Mouse (Mus musculus) midbrain, embryonic 14.5 days (tissue): ENCODE results near the gene Tmprss7. TPM values are rescaled to one million over a fixed set of nuclear protein-coding genes. Genes with fewer than 3 reads are reported as not detected.

Source experiments
- ATAC-seq: fragments of 200-750 bp; cut with Nextera tagmentation; 2 replicates; pipeline ENCODE4 v1.8.0; 2017; ENCODE audit warnings: moderate number of reproducible peaks, moderate library complexity; ENCODE audit not compliant: low FRiP score, low TSS enrichment
- DNase-seq: peaks from one replicate; pipeline ENCODE4 v3.0.0-alpha.2; 2015
- H3K27ac ChIP-seq: fragments of 300-500 bp; sonication (generic); replicated peaks from 2 replicates; pipeline ENCODE4 v1.5.1; 2014; ENCODE audit warnings: mild to moderate bottlenecking, low read depth, low read length, moderate library complexity
- H3K27me3 ChIP-seq: fragments of 300-500 bp; sonication (generic); 2 replicates; pipeline ENCODE4 v1.6.1; 2014; ENCODE audit warnings: low read length, control low read depth, mixed read lengths; ENCODE audit not compliant: control insufficient read depth, insufficient read depth
- H3K36me3 ChIP-seq: fragments of 300-500 bp; sonication (generic); 2 replicates; pipeline ENCODE4 v1.6.1; 2014; ENCODE audit warnings: low read length, control low read depth; ENCODE audit not compliant: control insufficient read depth, insufficient read depth
- H3K4me1 ChIP-seq: fragments of 300-500 bp; sonication (generic); 2 replicates; pipeline ENCODE4 v1.6.1; 2014; ENCODE audit warnings: mild to moderate bottlenecking, antibody characterized with exemption, low read length, control low read depth; ENCODE audit not compliant: control insufficient read depth, insufficient read depth
- H3K4me2 ChIP-seq: fragments of 300-500 bp; sonication (generic); 2 replicates; pipeline ENCODE4 v1.6.1; 2014; ENCODE audit warnings: mild to moderate bottlenecking, low read length, moderate library complexity
- H3K4me3 ChIP-seq: fragments of 300-500 bp; sonication (generic); replicated peaks from 2 replicates; pipeline ENCODE4 v1.5.1; 2014; ENCODE audit warnings: low read depth, low read length
- H3K9ac ChIP-seq: fragments of 300-500 bp; sonication (generic); replicated peaks from 2 replicates; pipeline ENCODE4 v1.6.1; 2014; ENCODE audit warnings: mild to moderate bottlenecking, low read length, moderate library complexity
- H3K9me3 ChIP-seq: fragments of 300-500 bp; sonication (generic); 2 replicates; pipeline ENCODE4 v1.6.1; 2016; ENCODE audit warnings: low read length, control low read depth, mixed read lengths; ENCODE audit not compliant: control insufficient read depth
- WGBS: fragments of 180-500 bp; shearing (Covaris S2); extraction: QIAGEN DNeasy Blood & Tissue Kit; methylation state at CpG from one replicate; pipeline ENCODE4 v1.1.7; 2014; 5-methylcytosine and 5-hydroxymethylcytosine counted together
- polyA plus RNA-seq: library from polyadenylated mRNA; unstranded; fragments of >200 nt; fragmentation: Nextera tagmentation; extraction: Ambion mirVana; gene quantifications from 2 replicates; pipeline ENCODE4 v1.2.1, GENCODE M21; 2014

Tmprss7 gene
- polyA plus RNA-seq, 1 experiment from 2014 or later = 0.29 TPM

DNA sequence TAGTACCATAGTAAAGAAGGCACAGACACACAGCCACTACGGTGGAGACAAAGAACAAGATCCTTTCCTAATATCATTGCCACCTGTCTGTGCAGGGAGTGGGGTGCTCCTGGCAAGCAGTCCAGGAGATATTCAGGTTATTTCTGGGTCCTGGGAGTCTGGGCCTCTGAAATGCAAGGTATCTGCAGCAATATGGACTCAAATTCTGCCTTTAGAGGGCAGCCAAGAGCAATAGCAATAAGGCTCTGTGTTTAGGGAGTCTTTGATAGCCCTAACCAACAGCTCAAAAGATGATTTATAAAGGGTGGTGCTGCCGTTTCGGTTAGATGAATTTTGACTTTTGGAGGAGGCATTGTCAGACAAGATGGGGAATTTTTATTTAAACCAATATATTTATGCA lies 84.2 kb downstream of the Tmprss7 start:
- 0 out of 2 replicates have a peak, but pooled peaks cover 4% of the 10 kb centered on the region for H3K27me3 ChIP-seq
- ATAC-seq = no peak
- H3K9me3 ChIP-seq = no peaks in the 10 kb centered on the region
- WGBS = 82% methylated on average over 3 of the region's 3 CpGs
- H3K4me1 ChIP-seq = no peaks in the 10 kb centered on the region
- H3K36me3 ChIP-seq = no peaks in the 10 kb centered on the region
- H3K9ac ChIP-seq = no peak overlapping the region
- H3K27ac ChIP-seq = no peak overlapping the region
- peak; percentile 60 for DNase-seq
- H3K4me3 ChIP-seq = no peak overlapping the region
- no peak overlapping the region for H3K4me2 ChIP-seq

DNA sequence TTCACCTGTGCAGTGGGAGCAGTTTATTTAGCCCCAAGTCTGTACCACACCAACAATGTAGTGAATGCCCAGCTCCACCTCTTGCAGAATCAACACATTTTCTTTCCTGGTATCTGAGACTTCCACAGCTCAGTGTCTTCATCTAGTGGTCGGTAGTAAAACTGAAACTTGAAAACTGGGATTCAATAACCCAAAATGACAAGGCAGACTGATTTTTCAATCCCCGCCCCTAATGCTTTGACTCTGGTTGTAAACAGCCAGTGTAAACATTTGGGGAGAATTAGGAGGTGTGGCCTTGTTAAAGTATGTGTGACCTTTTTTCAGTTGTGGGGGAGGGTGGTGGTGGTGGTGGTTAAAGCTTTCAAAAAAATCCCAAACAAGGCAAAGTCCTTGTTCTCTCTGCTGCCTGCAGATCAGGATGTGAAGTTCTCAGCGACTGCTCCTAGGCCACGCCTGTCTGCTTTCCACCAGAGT lies 84.9 kb downstream of the Tmprss7 start:
- Histone ChIP-seq H3K36me3 (no peaks in the 10 kb centered on the region), H3K9me3 (no peaks in the 10 kb centered on the region), H3K27me3 (0 out of 2 replicates have a peak, but pooled peaks cover 4% of the 10 kb centered on the region), H3K4me2 (no peak overlapping the region), H3K4me3 (no peak overlapping the region), H3K9ac (no peak overlapping the region), H3K4me1 (no peaks in the 10 kb centered on the region), H3K27ac (no peak overlapping the region)
- DNase-seq = peak; percentile 64
- no peak for ATAC-seq
- 69% methylated on average over 4 of the region's 4 CpGs for WGBS

Other genes starting within 250 kb of the Tmprss7 start
- not detected in 2 replicates for gene Gm609, start 200.7 kb downstream of the Tmprss7 start, polyA plus RNA-seq
- not detected in 2 replicates for gene Gm17783, start 161.6 kb downstream of the Tmprss7 start, polyA plus RNA-seq
- not detected in 2 replicates for gene Slc9c1, start 158.3 kb downstream of the Tmprss7 start, polyA plus RNA-seq
- not detected in 2 replicates for gene Gcsam, start 83.3 kb downstream of the Tmprss7 start, polyA plus RNA-seq
- gene BC016579, start 39.6 kb downstream of the Tmprss7 start, polyA plus RNA-seq = 0.09 TPM in 1 of 2 replicates, not detected in the other
- 444 and 478 TPM in 2 replicates for gene Tagln3, start 30.9 kb upstream of the Tmprss7 start, polyA plus RNA-seq
- gene Abhd10, start 49.3 kb upstream of the Tmprss7 start, polyA plus RNA-seq = 43.8 and 44.6 TPM in 2 replicates